Mouse (Mus musculus) mammary gland, adult 2 months (tissue): ENCODE measurements around the gene Nmur2. TPM values are rescaled to one million over a fixed set of nuclear protein-coding genes. Genes with fewer than 3 reads are reported as not detected.

Source experiments
- polyA plus RNA-seq: library from polyadenylated mRNA; depleted of rRNA; stranded (reverse); fragments of >200 nt; gene quantifications from 2 replicates; pipeline ENCODE4 v1.2.3, GENCODE M21; 2012; ENCODE audit warnings: low replicate concordance; rRNA removed

Nmur2 gene
- not detected in 2 replicates for polyA plus RNA-seq

DNA sequence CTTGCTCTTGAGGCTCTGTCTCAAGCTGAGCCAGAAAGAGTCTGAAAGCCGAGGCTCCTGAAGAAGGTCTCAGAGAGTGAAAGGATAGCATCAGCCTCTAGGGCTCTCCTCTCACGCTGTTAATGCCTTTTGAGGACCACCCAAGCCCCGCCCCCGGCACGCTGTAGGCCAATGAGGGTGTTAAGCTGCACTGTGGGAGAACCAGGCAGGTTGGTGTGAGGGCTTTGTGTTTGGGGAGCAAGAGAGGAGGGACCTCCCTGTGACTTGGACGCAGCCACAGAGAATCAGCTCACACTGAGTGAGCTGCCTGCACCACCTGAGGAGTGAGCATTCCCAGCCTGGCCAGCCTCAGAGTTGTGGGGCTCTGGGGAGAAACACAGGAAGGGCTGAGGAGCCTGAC, at the start of gene Nmur2:
Nmur2 (minus strand) TSS at position 94 of the 400 bp plus-strand sequence.

